Mouse (Mus musculus) embryonic facial prominence, embryonic 12.5 days (tissue): ENCODE results near the gene Gm17359. TPM values are rescaled to one million over a fixed set of nuclear protein-coding genes. Genes with fewer than 3 reads are reported as not detected.

Experiments used
- ATAC-seq: fragments of 200-750 bp; cut with Nextera tagmentation; 2 replicates; pipeline ENCODE4 v1.8.0; 2017; ENCODE audit not compliant: insufficient number of reproducible peaks, insufficient read depth, low FRiP score, low TSS enrichment
- H3K27ac ChIP-seq: fragments of 300-500 bp; sonication (generic); 2 replicates; pipeline ENCODE4 v1.5.1; 2016; ENCODE audit warnings: mild to moderate bottlenecking
- H3K27me3 ChIP-seq: fragments of 300-500 bp; sonication (generic); 2 replicates; pipeline ENCODE4 v1.6.1; 2016; ENCODE audit warnings: mild to moderate bottlenecking, moderate library complexity
- H3K36me3 ChIP-seq: fragments of 300-500 bp; sonication (generic); 2 replicates; pipeline ENCODE4 v1.6.1; 2016; ENCODE audit warnings: mild to moderate bottlenecking
- H3K4me1 ChIP-seq: fragments of 300-500 bp; sonication (generic); 2 replicates; pipeline ENCODE4 v1.6.1; 2016
- H3K4me2 ChIP-seq: fragments of 300-500 bp; sonication (generic); replicated peaks from 2 replicates; pipeline ENCODE4 v1.6.1; 2016; ENCODE audit warnings: mild to moderate bottlenecking, moderate library complexity
- H3K4me3 ChIP-seq: fragments of 300-500 bp; sonication (generic); 2 replicates; pipeline ENCODE4 v1.5.1; 2016; ENCODE audit warnings: mild to moderate bottlenecking
- H3K9ac ChIP-seq: fragments of 300-500 bp; sonication (generic); 2 replicates; pipeline ENCODE4 v1.6.1; 2016; ENCODE audit warnings: mild to moderate bottlenecking, moderate library complexity
- H3K9me3 ChIP-seq: fragments of 300-500 bp; sonication (generic); 2 replicates; pipeline ENCODE4 v1.6.1; 2016; ENCODE audit warnings: mild to moderate bottlenecking, moderate library complexity
- WGBS: fragments of 180-500 bp; shearing (Covaris S2); methylation state at CpG from one replicate; pipeline ENCODE4 v1.1.7; 2016; 5-methylcytosine and 5-hydroxymethylcytosine counted together
- polyA plus RNA-seq: library from polyadenylated mRNA; unstranded; fragments of >200 nt; fragmentation: Nextera tagmentation; extraction: Ambion mirVana; gene quantifications from 2 replicates; pipeline ENCODE4 v1.2.1, GENCODE M21; 2016

Gm17359 gene
- polyA plus RNA-seq, 1 experiment from 2014 or later = not detected

- WGBS = 84% methylated on average over 14 of the region's 14 CpGs
- Histone ChIP-seq H3K9me3 (no peaks in the 10 kb centered on the region), H3K4me3 (no peak overlapping the region), H3K27ac (no peak overlapping the region), H3K36me3 (0 out of 2 replicates have a peak, but pooled peaks cover 5% of the 10 kb centered on the region), H3K4me2 (no peak overlapping the region), H3K4me1 (peaks cover 8% of the 10 kb centered on the region; the same call in 1 of the 2 replicates), H3K9ac (no peak overlapping the region), H3K27me3 (no peaks in the 10 kb centered on the region)
- no peak for ATAC-seq
Measured at GRCm38 (mm10) chr3:79452696-79453263, 116.3 kb downstream of the Gm17359 start.

- H3K9me3 ChIP-seq = no peaks in the 10 kb centered on the region
- ATAC-seq = no peak
- no peak overlapping the region for H3K27ac ChIP-seq
- H3K4me1 ChIP-seq = no peaks in the 10 kb centered on the region
- WGBS = 65% methylated on average over 11 of the region's 11 CpGs
- peaks cover 9% of the 10 kb centered on the region; the same call in 1 of the 2 replicates for H3K36me3 ChIP-seq
- no peaks in the 10 kb centered on the region for H3K27me3 ChIP-seq
- no peak overlapping the region for H3K4me3 ChIP-seq
- H3K9ac ChIP-seq = no peak overlapping the region
- no peak overlapping the region for H3K4me2 ChIP-seq
Measured at GRCm38 (mm10) chr3:79455761-79456160, 119.3 kb downstream of the Gm17359 start.

- Histone ChIP-seq H3K4me1 (no peaks in the 10 kb centered on the region), H3K27ac (no peak overlapping the region), H3K27me3 (no peaks in the 10 kb centered on the region), H3K4me2 (no peak overlapping the region), H3K4me3 (no peak overlapping the region), H3K36me3 (peaks cover 9% of the 10 kb centered on the region; the same call in 1 of the 2 replicates), H3K9ac (no peak overlapping the region), H3K9me3 (no peaks in the 10 kb centered on the region)
- WGBS = 92% methylated on average over 14 of the region's 14 CpGs
- ATAC-seq = no peak
Measured at GRCm38 (mm10) chr3:79458651-79459275, 122.3 kb downstream of the Gm17359 start.

- Histone ChIP-seq H3K4me3 (no peak overlapping the region), H3K4me1 (no peaks in the 10 kb centered on the region), H3K4me2 (no peak overlapping the region), H3K27me3 (no peaks in the 10 kb centered on the region), H3K9ac (no peak overlapping the region), H3K27ac (no peak overlapping the region), H3K9me3 (no peaks in the 10 kb centered on the region), H3K36me3 (peaks cover 15% of the 10 kb centered on the region)
- no peak for ATAC-seq
- 96% methylated on average over 5 of the region's 5 CpGs for WGBS
Measured at GRCm38 (mm10) chr3:79469440-79469839, 133.0 kb downstream of the Gm17359 start.

GRCm38 (mm10) chr3:79472362-79472761, 135.9 kb downstream of the Gm17359 start:
- Histone ChIP-seq H3K4me2 (no peak overlapping the region), H3K4me1 (no peaks in the 10 kb centered on the region), H3K9ac (no peak overlapping the region), H3K4me3 (no peak overlapping the region), H3K27ac (no peak overlapping the region), H3K36me3 (peaks cover 17% of the 10 kb centered on the region), H3K9me3 (no peaks in the 10 kb centered on the region), H3K27me3 (no peaks in the 10 kb centered on the region)
- ATAC-seq = no peak
- WGBS = 93% methylated on average over 5 of the region's 5 CpGs

GRCm38 (mm10) chr3:79474911-79475310, 138.4 kb downstream of the Gm17359 start:
- Histone ChIP-seq H3K9ac (no peak overlapping the region), H3K4me2 (no peak overlapping the region), H3K4me3 (no peak overlapping the region), H3K9me3 (no peaks in the 10 kb centered on the region), H3K27me3 (no peaks in the 10 kb centered on the region), H3K27ac (no peak overlapping the region), H3K36me3 (peaks cover 15% of the 10 kb centered on the region; the same call in 1 of the 2 replicates), H3K4me1 (no peaks in the 10 kb centered on the region)
- 77% methylated on average over 4 of the region's 4 CpGs for WGBS
- ATAC-seq = no peak

GRCm38 (mm10) chr3:79475980-79476379, 139.5 kb downstream of the Gm17359 start:
- Histone ChIP-seq H3K36me3 (peaks cover 22% of the 10 kb centered on the region), H3K9ac (no peak overlapping the region), H3K4me3 (no peak overlapping the region), H3K4me2 (no peak overlapping the region), H3K9me3 (no peaks in the 10 kb centered on the region), H3K27ac (no peak overlapping the region), H3K27me3 (no peaks in the 10 kb centered on the region), H3K4me1 (no peaks in the 10 kb centered on the region)
- 88% methylated on average over 2 of the region's 2 CpGs for WGBS
- no peak for ATAC-seq

- 84% methylated on average over 8 of the region's 8 CpGs for WGBS
- Histone ChIP-seq H3K4me1 (no peaks in the 10 kb centered on the region), H3K9me3 (no peaks in the 10 kb centered on the region), H3K9ac (no peak overlapping the region), H3K4me3 (no peak overlapping the region), H3K27me3 (no peaks in the 10 kb centered on the region), H3K4me2 (no peak overlapping the region), H3K36me3 (peaks cover 29% of the 10 kb centered on the region), H3K27ac (no peak overlapping the region)
- no peak for ATAC-seq
Measured at GRCm38 (mm10) chr3:79478400-79478799, 141.9 kb downstream of the Gm17359 start.

GRCm38 (mm10) chr3:79478880-79479279, 142.4 kb downstream of the Gm17359 start:
- Histone ChIP-seq H3K27me3 (no peaks in the 10 kb centered on the region), H3K9ac (no peak overlapping the region), H3K4me1 (no peaks in the 10 kb centered on the region), H3K27ac (no peak overlapping the region), H3K4me3 (no peak overlapping the region), H3K4me2 (no peak overlapping the region), H3K9me3 (no peaks in the 10 kb centered on the region), H3K36me3 (peaks cover 32% of the 10 kb centered on the region)
- no peak for ATAC-seq
- 82% methylated on average over 4 of the region's 4 CpGs for WGBS

GRCm38 (mm10) chr3:79484286-79485063, 148.0 kb downstream of the Gm17359 start:
- H3K9me3 ChIP-seq = no peaks in the 10 kb centered on the region
- no peak overlapping the region for H3K9ac ChIP-seq
- WGBS = 86% methylated on average over 16 of the region's 16 CpGs
- H3K4me3 ChIP-seq = no peak overlapping the region
- H3K36me3 ChIP-seq = peaks cover 37% of the 10 kb centered on the region
- no peak for ATAC-seq
- H3K27me3 ChIP-seq = no peaks in the 10 kb centered on the region
- H3K4me1 ChIP-seq = no peaks in the 10 kb centered on the region
- H3K4me2 ChIP-seq = no peak overlapping the region
- no peak overlapping the region for H3K27ac ChIP-seq

- Histone ChIP-seq H3K9me3 (no peaks in the 10 kb centered on the region), H3K4me1 (no peaks in the 10 kb centered on the region), H3K4me3 (no peak overlapping the region), H3K4me2 (no peak overlapping the region), H3K27ac (no peak overlapping the region), H3K36me3 (peaks cover 37% of the 10 kb centered on the region), H3K27me3 (no peaks in the 10 kb centered on the region), H3K9ac (no peak overlapping the region)
- 92% methylated on average over 7 of the region's 7 CpGs for WGBS
- no peak for ATAC-seq
Measured at GRCm38 (mm10) chr3:79488025-79488424, 151.6 kb downstream of the Gm17359 start.

GRCm38 (mm10) chr3:79490102-79490501, 153.6 kb downstream of the Gm17359 start:
- no peaks in the 10 kb centered on the region for H3K9me3 ChIP-seq
- no peak overlapping the region for H3K9ac ChIP-seq
- H3K36me3 ChIP-seq = peaks cover 32% of the 10 kb centered on the region
- H3K27me3 ChIP-seq = no peaks in the 10 kb centered on the region
- H3K4me2 ChIP-seq = no peak overlapping the region
- H3K27ac ChIP-seq = no peak overlapping the region
- ATAC-seq = no peak
- 89% methylated on average over 5 of the region's 5 CpGs for WGBS
- no peak overlapping the region for H3K4me3 ChIP-seq
- H3K4me1 ChIP-seq = no peaks in the 10 kb centered on the region
